Mouse (Mus musculus) cerebellum, adult 11 months (tissue): ENCODE results near the gene Tmem239.
"Not testable (repeated sequence)": the region's sequence is repeated elsewhere in the genome, so short reads cannot be mapped to it uniquely, and the experiment has no call there.

Experiments
- DNase-seq: peaks from one replicate; pipeline ENCODE4 v3.0.0; 2022

Tmem239 gene

DNA sequence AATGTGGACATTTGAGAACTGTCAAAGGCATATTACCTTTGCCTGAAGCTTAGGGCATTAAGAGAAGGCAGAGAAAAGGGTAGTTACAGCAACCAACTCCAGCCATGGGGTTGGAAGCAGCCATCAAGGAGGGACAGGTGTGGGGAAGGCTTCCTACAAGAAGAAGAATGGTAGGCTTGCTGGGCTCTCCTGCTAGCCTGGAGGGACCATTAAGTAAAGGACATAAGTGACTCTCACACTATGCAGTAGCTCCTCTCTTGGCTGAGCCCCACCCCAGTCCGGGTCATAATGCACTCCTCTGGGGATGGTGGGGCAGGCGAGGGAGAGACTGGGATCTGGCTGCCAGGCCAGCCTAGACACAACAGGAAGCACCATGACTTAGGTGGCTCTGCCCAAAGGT, at the start of gene Tmem239:
Tmem239 (plus strand) TSS at position 301 of the 400 bp plus-strand sequence.
- DNase-seq: no peak

DNA sequence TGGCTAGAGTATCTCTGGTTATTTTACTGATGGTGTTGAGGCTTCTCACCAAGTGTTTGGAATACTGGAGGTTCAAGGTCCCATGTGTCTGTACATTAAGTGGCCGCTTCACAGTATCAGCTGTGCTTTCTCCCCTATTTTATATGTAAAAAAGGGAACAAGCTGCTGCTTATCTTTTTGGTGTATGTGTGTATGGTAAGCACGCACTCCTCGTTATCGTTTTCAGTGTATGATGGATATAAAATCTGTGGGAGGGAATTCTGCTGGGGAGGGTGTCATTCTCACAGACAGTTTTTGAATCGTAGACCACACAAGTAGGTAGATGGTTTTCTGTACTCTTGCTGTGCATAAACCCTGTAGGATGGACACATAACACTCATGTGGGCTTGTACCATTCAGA, 48.7 kb upstream of the Tmem239 start:
- DNase-seq: no peak

DNA sequence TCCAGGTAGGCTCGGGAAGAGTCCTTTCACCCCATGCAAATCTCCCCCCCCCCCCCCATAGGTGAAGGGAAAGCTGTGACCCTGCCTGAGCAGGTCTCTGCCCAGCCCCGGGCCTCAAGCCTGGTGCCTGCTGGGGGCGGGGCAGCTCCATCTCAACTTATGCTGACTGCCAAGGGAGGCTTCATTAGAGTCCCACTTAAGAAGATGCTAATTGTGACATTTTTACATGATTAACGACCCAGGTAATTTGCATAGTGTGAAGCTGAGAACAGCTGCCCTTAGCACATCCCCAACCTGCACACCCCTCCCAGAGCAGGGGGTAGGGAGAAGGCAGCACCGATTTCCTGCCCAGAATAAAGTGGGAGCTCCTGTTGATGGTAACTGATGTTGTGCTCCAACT, 47.4 kb upstream of the Tmem239 start:
- DNase-seq: no peak

DNA sequence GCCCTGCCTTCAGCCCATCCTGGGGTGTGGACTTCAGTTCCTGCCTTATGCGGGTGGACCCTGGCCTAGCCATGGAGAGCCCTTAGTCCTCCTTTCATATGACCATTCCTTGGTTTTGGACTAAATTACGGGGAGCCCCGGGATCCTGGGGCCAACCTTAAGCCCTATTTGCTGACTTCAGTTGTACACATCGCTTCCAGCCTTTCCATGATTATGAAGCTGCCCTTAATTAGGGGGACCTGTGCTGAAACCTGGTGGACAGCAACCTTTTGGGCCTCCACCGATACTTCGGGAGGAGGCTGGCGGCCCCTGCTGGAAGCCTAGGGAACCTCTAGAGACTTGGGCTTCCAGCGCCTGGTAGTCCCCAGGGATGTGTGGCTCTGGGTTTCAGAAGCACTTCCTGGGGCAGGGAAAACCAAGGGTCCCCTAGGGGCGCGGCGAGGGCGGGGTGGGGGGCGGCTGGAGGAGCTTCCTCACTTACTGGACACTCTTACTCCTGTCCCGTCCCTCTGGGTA, 43.7 kb upstream of the Tmem239 start:
- DNase-seq: no peak

DNA sequence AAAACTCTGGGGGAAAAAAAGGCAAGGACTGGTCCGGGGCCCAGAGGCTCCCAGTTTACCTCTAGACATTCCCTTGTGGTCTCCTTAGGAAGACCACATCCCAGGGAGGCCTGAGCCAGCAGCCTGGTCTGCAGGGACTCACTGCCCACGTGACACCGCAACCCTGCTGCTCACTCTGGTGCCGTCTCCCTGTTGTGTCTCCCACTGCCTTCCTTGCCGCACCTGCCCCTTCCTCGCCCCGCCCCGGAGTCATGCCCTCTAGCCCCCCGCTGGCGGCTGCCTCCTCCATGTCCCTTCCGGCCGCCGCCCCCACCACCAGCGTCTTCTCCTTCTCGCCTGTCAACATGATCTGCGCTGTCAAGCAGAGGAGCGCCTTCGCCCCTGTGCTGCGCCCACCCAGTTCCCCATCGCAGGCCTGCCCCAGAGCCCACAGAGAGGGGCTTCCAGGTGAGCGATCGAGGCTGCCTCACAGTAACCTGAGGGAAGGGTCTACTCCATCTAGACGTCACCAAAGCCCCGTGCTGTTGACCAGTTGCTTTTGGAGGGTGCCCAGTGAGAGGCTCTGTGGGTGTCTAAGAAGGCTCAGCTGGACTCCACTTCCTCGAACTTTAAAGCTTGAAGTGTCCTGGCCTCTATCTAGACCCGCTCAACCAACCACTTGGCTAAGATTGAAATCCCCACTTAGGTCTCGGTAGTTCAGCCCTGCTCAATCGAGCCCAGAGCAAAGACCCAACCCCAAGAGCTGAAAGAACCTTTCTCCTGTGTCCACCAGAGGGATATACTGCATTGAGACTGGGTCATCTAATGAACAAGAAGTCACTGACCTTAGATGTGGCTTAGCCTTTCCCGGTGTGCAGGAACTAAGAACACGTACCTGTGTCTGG, 40.8 kb upstream of the Tmem239 start:
- DNase-seq: no peak

DNA sequence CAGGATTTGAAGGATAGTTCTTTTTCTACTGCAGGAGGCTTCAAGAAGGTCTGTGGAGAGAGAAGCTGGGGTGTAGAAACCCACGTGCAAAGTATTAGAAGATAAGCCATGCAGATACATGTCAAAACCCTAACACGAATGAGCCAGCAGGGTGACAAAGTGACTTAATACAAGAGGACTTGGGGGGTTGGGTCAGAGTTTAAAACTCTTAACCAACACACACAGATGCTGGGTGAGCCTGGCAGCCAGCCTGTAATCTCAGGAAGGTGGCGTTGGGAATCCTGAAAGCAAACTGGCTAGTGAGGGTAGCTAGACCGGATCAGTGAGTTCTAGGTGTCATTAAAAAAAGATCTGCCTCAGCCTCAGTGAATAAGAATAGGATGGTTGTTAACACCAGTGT, 38.9 kb upstream of the Tmem239 start:
- no peak for DNase-seq

DNA sequence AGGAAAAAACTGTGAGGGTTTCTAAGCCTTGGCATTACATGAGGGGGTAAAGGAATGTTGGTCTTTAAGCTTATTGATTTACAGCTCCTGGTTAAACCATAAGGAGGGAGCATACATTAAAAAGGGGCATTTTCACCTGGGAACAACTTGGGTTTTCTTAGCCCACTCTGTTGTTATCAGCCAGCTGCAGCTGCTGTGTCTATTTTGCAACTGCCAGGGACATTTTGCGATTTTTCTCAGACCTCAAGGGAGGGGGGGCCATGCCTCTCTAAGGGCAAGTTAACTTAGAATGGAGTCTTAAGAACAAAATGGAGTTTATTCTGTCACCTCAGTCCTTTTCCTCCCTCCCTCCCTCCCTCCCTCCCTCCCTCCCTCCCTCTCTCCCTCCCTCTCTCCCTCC, 33.3 kb upstream of the Tmem239 start:
- DNase-seq: not testable (repeated sequence)

DNA sequence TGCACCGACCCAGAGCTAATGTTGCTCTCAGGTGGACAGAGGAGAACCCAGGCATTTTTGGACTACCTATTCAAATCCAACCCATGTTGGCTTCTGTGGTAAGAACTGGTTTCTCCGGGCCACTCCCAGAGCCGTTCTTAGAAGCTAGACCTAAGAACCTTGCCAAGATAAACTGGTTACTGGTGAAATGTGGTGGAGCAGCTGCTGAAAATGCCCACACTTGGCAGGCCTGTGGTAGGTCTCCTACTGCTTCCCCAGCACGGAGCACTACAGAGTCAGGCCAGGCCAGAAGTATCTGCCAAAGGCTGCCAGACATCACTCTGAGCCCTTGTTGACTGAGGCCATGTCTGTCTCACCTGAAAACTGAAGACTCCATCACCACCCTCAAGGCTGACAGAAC, 31.3 kb upstream of the Tmem239 start:
- no peak for DNase-seq

DNA sequence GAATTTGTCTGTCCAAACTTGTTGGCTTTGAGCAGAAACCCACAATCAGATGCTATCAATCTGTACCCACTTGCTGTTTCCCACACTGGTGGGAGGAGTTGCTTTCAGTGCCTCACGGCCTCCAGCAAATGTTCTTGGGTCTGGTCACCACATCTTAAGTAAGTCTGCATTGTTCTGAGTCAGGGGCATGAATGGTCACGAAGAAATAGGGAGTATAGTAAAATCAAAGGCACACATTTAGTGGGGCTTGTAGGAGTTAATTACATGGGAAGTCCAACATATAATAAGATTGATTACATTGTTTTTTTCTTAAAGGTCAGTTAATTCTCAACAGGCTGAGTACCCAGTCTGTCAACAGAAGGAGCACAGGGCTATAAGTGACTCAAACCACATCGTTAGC, 23.1 kb upstream of the Tmem239 start:
- no peak for DNase-seq

DNA sequence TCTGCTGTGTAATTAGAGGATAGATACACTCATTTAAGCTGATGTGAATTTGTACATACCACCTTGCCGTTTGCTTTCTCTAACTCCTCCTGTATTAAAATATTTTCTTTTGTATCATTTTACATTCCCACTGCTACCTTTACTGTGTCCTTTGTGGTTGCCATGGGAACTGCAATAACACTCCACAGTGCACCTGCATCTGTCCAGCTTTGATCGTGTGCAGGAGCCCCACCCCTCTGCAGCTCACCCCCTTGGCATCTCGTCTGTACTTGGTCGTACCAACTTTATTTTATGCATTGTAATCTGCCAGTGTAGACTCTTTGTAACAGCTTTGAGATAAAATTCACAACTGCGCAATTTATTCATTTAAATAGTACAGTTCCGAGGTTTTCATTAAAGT, 22.4 kb upstream of the Tmem239 start:
- DNase-seq: no peak

DNA sequence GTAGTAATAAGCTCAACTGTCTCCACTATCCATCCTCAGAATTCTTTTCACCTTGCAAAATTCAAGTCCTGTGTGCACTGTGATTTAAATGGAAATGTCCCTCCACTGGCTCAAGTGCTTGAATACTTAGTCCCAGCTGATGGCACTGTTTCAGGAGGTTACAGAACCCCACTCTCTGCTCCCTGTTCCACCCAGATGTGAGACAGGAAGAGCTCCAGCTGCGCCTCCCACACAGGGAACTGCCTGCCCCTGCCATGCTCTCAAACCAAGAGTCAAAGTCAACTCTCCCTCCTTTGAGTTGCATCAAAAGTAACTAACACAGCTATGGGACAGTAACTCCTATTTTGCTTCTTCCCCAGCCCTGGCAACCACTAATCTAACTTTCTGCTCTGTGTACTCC, 20.1 kb upstream of the Tmem239 start:
- no peak for DNase-seq

DNA sequence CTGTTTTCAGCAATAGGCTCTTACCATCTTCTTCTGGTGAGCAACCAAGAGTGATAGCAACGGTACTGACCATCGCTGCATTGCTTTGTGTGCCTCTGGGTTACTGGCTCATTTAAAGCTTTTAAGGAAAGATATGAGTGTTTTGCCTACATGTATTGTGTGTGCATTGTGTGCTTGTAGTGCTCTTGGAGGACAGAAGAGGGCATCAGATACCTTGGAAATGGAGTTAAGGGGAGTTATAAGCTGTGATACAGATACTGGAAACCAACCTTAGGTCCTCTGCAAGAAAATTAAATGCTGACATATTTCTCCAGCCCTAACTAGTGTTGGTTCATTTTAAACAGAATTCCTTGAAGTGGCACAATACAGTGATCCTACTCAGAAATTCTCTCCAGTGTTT, 17.5 kb upstream of the Tmem239 start:
- no peak for DNase-seq

DNA sequence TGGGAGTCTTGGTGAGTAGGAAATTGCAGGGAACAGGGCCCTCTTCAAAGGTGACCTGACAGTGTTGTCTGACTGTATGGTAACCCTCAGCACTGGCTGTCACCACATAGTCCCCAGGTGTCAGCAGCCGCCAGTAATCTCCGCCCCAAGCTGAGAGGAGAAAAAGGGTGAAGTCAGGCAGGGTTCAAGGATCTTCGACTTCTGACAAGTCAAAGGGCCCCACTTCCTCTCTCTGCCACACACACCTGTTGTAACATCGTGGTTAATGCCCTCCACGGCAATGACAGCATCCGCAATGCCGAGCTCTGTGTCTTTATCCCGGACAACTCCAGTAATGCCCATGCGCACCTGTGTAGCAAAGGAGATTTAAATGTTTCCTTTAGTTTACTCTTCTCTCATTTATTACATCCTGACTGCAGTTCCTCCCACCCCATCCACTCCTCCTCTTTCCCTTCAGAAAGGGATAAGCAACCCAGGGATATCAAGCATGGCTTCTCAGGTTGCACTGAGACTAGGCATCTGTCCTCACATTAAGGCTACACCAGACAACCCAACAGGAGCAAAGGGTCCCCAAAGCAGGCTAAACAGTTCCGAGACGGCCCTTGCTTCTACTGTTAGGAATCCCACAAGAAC, 15.2 kb upstream of the Tmem239 start:
- DNase-seq: no peak

DNA sequence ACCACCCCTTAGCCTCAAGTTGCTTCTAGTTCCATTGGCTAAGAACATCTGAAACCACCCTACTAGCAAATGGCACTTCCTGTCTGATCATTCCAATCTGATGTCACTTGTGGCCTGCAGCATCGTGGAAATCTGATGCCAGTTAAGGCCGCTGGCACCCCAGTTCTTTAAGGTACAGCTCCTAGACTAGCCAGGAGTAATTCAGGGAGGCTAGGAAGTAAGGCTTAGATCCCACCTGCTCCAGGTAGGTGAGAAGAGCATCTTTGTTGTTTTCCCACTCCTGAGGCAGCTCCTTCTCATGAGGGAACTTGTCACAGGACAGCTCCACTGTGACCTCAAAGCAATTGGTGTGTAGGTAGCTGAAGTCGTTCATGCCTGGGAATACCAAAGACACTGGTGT, 13.4 kb upstream of the Tmem239 start:
- DNase-seq: no peak

DNA sequence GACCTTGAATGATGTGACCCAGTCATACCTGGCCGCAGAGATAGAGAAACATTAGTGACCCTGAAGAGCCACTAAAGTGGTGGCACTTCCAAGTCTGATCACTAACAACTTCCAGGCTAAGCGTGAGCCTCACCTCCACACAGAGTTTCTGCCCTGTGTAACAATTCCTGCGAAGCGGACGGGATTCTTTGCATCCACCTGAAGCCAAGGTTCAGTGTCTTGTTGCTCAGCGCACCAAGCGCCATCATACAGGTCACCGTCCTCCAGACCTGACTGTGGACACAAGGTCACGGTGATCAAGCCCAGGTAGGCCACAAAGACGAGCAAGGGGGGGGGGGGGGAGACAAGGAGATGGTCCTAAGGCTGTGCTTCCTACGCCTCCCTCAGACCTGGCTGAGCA, 10.6 kb upstream of the Tmem239 start:
- DNase-seq: no peak

DNA sequence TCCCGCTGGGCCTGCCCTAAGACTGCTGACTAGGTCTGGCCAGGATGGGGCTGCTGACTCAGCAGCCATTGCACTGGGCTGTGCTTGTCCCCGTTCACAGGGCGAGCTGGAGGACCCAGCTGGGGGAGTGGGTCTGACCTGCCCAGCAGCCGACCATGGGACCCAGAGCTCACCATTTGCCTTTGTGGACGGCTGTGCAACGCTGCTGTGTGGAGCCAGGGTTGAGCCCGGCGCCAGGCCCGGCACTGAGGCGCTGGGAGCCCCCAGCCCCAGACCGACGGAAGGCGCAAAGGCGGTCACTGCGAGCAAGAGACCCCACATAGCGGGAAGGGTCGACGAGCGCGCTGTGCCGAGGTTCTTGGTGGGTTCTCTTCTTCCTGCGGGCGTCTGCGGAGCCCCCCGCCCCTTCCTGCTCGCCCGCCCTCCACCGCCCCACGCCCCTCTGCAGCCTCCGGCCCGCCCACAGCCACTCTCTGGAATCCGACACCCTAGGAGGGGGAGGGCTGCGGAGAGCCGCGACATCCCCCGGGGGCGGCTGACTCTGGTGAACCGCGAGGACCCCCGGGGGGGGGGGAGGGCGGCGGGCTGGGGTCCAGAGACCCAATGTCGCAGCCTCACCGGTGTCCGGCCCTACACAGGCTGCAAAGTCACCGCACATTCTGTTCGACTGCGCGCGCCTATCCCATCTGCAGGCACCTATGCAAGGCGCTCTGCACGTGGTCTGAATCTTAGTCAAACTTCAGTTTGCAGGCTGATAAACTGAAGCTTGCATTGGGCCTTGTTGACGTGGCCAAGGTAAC, 8.9 kb upstream of the Tmem239 start, which contains the start of gene Cpxm1:
Cpxm1 (minus strand) TSS at position 389 of the 800 bp plus-strand sequence.
- no peak for DNase-seq

DNA sequence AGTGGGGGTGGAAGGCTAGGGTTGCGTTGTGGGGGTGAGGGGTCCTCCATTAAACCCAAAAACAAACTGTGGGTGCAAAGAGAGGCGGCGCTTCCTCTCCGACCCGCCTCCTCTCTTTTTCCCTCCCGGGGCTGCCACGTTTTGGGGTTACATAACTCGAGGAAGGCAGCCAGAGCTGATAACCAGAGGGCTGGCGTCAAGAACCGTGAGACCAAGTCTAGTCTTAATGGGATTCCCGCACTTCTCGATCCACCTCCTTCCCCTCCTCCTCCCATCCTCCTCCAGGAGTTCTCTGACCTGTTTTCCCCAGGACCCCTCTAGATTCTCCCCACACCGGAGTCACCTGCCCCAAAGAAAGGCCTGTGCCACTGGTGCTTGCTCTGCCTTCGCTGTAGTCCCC, 8.2 kb upstream of the Tmem239 start:
- DNase-seq: no peak

DNA sequence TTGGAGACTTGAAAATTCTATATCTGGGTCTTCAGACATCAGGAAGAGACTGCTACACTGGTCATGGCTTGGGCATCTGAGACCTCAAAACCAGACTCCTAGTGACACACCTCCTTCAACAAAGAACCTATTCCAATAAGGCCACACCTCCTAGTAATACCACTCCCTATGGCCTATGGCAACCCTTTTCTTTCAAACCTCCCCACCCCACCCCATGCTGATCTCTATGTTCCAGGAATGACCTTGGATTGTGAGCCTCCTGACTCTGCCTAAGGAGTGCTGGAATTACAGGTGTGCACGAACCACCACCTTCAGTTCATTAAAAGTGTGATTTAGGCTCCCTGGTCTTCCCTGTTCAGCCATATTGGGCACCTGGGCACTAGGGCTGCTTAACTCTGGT, 6.2 kb upstream of the Tmem239 start:
- no peak for DNase-seq

DNA sequence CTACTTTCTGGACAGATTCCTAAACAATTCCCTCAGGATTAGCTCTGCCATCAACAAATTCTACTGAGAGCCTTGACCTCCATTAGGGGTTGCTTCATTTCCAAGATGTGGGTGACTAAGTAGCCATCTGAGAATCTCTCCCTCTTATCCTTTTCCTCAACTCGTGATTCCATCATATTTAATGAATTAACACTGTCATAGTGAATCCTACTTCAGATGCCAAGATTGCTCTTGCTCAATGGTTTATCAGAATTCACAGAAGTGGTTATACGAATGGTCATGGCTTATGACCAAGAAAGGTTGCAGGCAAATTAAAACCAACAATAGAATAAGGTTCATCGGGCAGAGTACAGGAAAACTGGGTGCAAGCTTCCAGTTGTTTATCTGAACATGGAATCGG, 4.4 kb upstream of the Tmem239 start:
- no peak for DNase-seq

DNA sequence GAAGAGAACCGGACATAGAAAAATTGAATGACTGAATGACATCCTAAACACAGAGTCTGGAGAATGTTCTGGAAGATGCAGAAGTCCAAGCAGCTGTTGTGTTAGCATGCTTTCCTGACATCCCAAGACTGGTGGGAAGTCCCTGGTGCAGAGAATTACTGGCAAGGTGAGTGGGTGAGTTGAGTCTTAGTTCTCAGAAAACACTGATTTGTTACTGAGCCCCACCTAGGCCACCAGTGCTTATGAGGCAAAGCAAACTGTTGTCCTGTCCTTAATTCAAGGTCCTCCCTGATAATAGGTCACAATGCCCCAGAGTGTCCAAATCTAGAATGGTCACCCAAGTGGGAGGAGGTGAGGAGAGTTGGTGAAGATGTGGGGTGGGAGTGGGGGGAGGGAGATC, 1.3 kb upstream of the Tmem239 start, which contains the start of the genes Gm28372 and 1700020A23Rik:
Gm28372 (plus strand) TSS at position 301 of the 400 bp plus-strand sequence.
1700020A23Rik (plus strand) TSS at position 321 of the 400 bp plus-strand sequence.
- DNase-seq: no peak

DNA sequence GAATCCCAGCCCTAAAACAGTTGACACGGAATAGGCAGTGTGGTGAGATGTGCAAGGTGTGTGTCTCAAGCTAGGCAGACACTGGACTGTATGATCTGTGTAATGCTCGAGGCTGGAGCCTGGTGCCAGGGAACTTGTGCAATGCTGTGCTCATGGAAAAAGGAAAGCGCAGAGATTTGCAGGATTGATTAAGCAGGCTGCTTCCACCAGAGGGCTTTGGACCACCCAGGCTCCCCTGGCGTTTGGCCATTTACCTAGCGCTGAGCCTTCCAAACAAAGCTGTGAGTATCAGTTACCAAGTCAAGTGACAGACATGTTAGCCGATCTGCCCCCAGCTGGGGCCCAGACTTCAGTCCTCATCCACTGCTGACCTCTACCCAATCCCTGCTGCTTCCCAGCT, 1.9 kb downstream of the Tmem239 start:
- DNase-seq: no peak

DNA sequence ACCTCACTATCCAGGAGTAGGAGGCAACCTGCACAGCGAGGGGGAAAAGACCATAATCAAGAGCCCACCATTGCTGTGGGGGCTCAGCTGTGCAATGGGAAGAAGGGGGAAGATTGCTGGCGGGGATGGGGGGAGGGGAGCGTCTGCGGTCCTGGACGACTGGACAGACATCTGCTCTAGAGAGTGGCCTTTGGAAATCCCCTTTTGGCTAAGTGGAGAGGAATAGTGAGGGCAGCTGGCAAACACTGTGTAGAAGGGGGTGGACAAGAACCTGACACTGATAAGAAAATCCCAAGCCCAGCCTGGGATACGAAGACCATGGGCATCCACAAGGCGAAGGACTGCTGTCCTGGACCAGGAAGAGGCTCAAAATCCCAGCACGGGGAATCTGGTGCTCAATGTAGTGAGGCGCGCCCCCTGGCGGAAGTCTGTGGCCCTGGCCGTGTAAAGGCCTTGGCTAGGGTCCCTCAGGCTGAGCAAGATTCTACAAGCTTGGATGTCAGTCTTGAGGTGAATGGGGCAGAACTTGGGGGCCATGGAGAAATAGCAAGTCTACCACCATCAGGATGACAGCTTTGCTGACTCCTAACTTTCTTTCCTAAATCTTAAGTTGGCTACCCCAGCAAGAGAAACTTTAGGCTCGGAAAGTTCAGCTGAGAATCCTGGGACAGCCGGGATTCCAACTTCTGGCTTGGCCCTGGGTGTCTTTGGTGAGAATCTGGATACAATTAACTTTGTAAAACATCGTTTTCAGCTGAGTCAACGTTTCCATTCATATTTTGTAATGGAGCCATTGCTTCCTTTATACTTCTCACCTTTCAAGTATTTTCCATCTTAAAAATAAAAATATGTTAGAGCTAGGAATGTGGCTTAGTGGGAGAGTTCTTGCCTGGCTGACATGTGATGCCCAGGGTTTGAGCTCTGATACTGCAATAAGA, 5.5 kb downstream of the Tmem239 start:
- peak; percentile 76 for DNase-seq
